Mouse (Mus musculus) induced T-regulatory cell, adult 2 months (primary cell): ENCODE measurements around the gene Slc22a23.

Experiments
- DNase-seq: peaks from one replicate; pipeline ENCODE4 v3.0.0-alpha.2; 2012; ENCODE audit warnings: low read depth

The Slc22a23 gene

DNA sequence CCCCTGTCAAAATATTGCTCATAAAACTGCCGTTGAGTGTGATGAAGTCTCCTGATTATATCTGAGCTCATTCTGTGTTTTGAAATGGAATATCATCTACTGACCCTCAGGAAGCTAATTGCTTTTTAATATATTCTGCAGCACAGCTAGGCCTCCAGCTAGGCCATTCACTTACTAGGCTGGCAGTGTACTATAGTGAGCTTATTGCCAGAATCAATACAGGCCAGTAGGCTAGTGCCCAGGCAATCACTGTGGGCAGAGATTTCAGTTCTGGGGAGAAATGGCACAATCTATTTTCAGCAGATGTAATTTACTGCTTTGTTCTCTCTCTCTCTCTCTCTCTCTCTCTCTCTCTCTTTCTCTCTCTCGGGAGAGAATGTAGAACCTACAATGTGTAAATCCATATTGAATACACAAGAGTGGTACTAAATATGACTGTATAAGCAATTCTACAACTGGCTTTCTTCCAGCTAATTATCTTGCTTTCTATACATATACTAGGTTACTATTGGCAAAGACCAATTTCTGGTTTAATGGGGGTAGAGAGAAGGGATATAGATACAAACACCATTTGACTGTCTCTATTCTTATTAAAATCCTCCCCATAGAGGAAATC is 75.5 kb downstream of the Slc22a23 start:
- DNase-seq, result no peak

DNA sequence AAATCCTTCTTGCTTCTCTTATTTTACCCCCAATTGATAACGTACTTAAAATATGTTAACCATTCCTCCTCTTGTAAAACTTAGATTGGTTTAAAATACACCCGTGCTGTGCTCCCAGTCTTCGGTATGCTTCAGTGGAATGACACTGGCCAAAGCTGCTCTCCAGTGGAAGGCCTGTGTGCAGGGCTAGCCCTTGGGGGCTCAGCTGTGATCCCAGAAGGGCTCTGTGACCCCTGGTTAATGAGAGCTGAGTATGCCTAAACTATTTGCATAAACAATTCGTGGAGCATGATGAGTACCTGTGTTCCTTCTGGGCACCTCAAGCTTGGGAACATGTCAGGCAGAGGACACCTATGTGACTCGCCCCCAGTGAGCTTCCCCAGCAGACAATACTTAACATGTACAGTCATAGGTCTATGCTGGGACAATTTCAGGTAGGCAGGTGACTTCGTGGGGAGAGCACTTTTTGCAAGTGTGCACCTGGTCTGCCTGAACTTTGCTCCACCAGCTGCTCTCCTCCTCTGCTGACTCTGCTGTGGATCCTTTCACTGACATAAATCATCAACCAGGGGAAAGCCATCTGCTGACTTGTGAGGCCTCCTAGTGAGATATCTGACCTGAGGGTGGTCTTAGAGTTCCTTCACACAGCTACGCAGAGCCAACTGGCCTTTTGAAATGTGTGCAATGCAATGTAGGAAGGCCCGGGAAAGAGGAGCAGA is 77.9 kb downstream of the Slc22a23 start:
- DNase-seq, result no peak

DNA sequence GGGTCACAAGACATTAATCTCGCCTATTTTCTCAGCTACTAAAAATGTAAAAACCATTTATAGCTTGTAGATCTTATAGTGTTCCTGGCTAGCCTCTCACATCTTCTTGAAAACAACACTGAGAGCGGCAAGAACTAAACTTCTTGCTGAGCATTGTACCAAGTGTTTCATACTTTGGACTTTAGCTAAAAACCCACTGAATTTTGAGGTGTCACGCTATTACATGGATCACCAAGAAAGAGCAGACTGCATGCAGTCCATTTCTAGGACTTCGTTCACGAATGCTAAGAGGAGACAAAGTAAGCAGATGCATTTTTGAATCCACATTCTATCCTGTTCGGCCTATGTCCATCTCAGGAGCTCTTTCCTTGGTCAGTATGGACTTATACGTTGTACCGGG is 78.9 kb downstream of the Slc22a23 start:
- DNase-seq, result no peak

GRCm38 (mm10) chr13:34265576-34265975 is 79.4 kb downstream of the Slc22a23 start:
- no peak for DNase-seq

DNA sequence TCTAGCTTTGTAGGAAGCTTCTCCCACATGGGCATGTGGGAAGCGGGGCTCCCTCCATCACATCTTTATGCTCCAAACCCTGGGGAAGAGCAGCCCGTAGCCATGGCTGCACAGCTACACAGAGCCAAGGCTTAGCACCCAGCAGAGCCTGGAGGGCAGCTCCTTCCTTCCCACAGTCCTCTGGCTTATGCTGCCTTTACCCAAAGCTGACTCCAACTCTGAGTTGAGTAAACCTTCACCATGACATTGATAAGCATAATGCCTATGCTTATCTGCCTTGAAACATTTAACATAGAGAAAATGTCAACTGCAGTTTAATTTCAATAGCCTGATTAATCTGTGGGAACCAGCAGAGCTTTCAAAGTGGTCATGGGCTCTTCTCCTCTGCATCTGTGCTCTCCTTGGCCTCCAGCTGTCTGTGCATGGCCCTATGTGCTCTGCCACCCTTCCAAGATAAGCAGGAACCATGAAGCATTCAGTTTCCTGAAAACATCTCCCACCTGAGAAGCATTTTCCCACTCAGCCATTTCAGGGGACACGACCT is 79.9 kb downstream of the Slc22a23 start:
- DNase-seq, result no peak

DNA sequence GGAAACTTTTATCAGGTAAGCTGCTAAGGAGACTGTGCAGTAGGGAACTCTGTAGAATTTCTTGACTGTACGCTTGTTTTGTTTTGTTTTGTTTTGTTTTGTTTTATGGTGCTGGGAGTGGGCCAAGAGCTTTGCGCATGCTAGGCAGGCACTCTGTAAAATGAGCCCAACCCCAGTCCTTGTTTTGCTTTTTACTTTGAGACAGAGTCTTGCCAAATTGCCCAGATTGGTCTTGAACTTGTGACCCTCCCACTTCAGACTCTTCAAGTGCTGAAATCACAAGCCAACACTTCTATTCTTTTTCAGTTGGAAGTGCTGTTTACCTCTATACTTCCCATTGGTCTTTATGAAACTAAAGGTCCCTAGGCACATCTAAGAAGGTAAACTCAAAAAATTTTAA is 80.5 kb downstream of the Slc22a23 start:
- DNase-seq, result no peak

DNA sequence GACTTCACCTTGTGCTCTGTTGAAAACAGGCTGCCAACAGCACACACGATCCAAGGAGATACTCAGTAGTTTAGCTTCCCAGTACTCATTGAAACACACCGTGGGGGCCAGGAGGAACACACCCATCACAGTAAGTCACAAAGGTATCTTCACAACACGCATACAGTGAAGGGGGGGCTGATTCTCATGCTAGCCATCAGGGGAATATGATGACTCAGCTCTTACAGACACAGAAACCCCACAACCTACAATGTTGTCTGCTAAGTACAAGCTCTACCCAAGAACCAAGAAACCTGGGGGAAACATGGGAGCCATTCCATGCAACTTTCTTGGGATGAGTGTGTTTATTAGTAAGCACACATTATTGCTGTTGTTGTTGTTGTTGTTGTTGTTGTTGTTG is 86.2 kb downstream of the Slc22a23 start:
- DNase-seq, result no peak

GRCm38 (mm10) chr13:34257177-34257576 is 87.8 kb downstream of the Slc22a23 start:
- DNase-seq, result no peak

GRCm38 (mm10) chr13:34256676-34257075 is 88.3 kb downstream of the Slc22a23 start:
- DNase-seq, result no peak

- DNase-seq, result no peak
These were observed 89.7 kb downstream of the Slc22a23 start for GRCm38 (mm10) chr13:34255297-34255696.

GRCm38 (mm10) chr13:34254691-34255090 is 90.3 kb downstream of the Slc22a23 start:
- DNase-seq, result no peak

DNA sequence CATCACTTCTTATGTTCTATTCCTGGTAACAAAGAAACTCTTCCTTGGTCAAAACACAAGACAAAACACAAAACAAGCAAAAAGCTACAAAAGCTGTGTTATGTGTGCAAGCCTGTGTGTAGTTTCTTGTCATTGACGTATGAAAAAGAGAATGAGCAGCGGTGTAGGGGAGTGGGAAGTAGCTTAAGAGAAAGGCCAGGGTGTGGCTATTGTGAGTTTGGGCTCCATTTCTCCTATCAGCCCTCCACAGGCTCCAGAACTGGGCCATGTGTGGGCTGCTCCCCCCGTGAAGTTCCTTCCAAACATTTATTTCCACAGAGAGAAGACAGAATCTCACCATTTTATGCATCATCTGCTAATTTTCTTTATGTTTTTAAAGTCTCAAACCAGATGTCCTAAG is 91.2 kb downstream of the Slc22a23 start:
- no peak for DNase-seq

- DNase-seq, result no peak
These were observed 95.8 kb downstream of the Slc22a23 start for GRCm38 (mm10) chr13:34248941-34249920.

DNA sequence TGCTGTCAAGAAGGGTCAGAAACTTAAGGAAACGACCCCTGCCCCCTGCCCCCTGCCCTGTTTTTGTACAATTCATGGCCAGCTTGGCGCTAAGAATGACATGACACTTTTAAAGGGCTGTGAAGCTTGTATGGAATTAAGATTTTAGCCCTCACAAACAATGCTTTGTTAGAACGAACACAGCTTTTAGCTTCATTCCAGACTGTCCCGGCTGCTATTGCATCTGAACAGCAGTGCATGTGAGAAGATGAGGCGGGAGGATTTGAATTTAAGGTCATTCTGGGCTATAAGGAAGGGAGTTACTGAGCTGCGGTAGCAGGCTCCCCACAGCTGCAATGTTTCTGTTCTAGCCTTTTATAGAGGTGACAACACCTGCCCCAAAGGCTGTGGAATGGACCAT is 96.9 kb downstream of the Slc22a23 start:
- no peak for DNase-seq

GRCm38 (mm10) chr13:34246821-34247220 is 98.2 kb downstream of the Slc22a23 start:
- no peak for DNase-seq

DNA sequence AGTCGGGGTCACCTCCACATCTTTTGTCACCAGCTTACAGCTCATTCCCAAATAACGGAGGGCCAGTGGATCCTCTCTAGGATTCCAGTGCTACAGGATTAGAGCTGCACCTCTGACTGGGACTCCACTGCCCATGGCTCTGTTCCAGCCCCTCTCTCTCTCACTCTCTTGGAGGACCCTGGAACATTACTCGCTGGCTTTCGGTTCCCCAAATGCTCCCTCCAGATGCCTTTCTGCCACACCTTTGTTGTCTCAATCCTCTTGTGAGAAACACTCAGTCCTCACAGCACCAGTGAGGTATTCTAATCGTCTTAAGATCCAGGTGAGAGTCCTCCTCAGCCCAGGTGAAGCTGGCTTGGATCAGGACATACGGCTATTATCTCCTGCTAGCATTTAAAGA is 99.8 kb downstream of the Slc22a23 start:
- DNase-seq, result no peak

- DNase-seq, result no peak
These were observed 100.8 kb downstream of the Slc22a23 start for GRCm38 (mm10) chr13:34244186-34244585.

GRCm38 (mm10) chr13:34242211-34242610 is 102.8 kb downstream of the Slc22a23 start:
- no peak for DNase-seq

GRCm38 (mm10) chr13:34240087-34240428 is 104.9 kb downstream of the Slc22a23 start:
- no peak for DNase-seq

DNA sequence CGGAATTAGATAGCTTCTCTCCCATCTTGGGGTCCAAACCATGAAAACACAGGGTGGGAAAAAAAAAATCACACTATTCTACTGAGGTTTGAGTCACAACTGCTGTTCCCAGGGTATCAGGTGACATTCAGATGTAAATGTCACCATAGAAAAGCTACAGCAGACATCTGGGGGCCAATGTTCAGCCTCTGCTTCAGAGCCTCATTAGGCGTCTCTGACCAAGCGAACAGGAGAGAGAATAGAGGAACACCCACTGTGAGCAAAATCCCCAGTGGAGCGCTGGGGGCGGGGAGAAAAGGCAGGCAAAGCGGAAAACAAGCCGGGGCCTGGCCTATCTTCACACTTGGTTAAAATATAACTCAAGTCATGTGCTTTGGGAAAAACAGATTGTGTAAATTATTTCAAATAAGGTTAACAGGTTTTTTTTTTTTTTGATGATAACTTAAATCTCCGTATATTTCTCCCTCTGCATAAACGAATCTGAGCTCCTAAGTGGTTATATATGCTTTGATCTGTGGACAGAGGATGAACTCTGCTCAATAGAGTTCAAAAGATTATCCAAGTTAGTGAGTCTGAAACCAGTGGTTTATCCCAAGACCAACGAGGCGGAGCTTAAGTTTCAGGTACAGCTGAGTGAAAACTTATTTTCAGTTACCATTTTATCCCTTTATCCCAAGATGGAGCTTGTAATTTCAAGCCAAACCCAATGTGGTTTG is 105.5 kb downstream of the Slc22a23 start:
- DNase-seq, result no peak

DNA sequence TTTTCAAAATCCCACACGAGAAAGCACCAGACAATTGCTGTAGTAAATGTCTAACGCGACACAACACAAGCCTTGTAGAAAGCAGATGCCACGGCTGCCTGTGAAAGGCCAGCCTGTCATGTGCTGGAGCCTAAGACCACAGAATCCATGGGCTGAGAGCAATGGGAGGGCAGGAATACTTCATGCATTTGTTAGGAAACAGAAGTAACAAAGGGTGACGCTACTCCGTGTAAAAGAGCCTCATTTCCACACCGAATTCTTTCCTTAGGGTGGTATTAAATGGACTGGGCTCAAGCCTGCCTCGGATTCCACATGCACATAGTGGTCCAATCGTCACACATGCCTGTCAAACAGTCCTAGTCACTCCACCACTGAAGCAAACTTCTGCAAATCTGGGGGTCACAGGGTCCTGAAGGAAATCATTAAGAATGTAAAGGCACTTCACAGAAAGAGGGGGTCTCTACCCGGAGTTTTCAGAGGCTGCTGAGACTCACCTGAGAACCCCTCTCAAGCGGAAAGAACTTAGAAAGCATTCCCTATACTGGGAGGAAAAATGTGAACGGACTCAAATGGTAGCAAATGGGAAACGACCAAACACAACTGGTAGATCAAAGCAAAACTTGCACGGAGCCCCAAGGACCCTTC is 106.2 kb downstream of the Slc22a23 start:
- no peak for DNase-seq
